Mouse (Mus musculus) kidney, adult 10 weeks (tissue): Measurements from ENCODE around the gene Kazn. TPM values are rescaled to one million over a fixed set of nuclear protein-coding genes. Genes with fewer than 3 reads are reported as not detected.

ENCODE experiments used
- polyA plus RNA-seq: library from polyadenylated mRNA; stranded (reverse); fragments of 350-450 nt; fragmentation: Illumina TruSeq; extraction: RNeasy Lipid Tissue Mini Kit (QIAGEN cat#74804); gene quantifications from one replicate; pipeline ENCODE4 v1.2.3, GENCODE M21; 2014; ENCODE audit warnings: low read depth, low replicate concordance

Gene Kazn
- polyA plus RNA-seq: 24.5 TPM

DNA sequence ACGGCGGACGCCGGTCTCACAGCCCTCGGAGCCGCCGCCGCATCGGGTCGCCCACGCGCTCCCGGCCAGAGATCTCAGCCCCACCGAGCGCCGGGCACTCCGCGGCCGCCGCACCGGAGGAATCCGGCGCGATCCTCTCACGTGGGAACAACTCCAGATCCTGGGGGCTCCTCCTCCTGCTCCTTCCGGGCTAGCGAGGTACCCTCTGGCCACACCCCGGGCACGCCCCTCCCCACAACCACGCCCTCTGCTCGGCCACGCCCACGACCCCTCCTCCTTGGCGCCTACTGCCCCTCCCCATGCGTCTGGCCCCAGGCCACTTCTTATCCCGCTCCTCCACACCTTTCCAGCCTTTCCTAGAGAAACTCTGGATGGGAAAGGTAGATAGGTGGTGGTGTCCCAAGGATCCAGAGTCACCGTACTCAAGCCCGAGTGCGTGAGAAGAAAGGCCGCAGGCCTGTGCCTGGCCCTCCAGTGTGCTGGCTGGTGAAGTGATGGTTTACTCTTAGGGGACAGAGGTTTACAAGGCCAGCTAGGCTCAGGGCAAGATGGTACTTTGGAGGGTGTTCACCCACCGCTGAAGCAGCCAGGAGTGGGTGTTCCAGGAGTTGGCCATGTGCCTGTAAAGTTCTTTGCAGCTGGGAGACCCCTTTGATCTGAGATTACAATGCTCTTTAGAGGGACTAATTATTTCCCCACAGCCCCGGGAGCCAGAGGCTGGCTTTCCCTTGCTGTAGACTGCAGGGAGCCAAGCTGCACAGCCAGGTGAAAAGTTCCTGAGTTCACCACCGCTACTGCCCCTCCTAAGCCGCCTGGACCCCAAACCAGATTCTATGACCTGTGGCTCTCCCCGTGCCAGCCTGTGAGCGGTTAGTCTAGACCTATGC lies at the start of gene Kazn:
TSS of gene Kazn (minus strand) at position 162 of the 887 bp plus-strand sequence.

DNA sequence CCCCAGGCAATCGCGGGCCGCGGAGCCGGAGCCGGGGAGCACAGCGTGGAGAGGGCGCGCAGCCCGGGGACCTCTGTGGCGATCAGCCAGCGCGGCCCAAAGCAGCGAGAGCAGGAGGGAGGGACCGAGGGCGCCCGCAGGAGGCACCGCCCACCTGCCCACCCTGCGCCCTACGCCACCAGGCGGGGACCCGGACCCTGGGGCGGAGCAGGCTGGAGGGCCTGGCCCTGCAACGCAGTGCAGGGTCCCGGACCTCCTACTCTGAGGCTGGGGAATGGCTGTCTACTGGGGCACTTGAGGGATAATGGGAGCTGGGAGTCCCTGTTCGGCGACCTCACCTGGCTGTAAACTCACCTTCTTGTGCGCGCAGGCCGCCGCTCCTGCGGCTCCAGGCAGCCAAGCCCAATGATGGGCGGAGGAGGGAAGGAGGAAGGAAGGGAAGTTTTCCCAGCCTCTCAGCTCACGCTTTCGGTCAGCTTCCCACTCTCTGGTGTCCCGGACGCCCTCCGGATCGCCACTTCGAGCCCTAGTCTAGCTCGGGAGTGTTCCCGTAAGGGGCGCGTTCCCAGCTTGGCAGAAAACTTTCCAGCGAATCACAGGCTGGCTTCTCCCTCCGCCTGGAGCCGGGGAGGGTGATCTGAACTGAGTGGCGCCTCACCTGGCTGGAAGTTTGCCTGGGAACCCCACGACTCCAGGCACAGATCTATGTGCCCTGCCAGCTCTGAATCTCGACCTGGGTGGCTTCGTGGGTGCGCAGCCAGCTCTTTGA lies 154.9 kb downstream of the Kazn start, which contains the start of gene Tmem51:
TSS of gene Tmem51 (minus strand) at position 174 of the 769 bp plus-strand sequence.

Other genes with a start within 250 kb of the Kazn start
- gene Fhad1, start 224.3 kb downstream of the Kazn start, polyA plus RNA-seq: 0.16 TPM
- 1.5 TPM for gene Tmem51, start 155.1 kb downstream of the Kazn start, polyA plus RNA-seq